Mouse (Mus musculus): Measurements from ENCODE around the gene Kcnh4. TPM values are rescaled to one million over a fixed set of nuclear protein-coding genes. Genes with fewer than 3 reads are reported as not detected.
A peak's percentile ranks its signal among the peaks of the same experiment; 100 is the strongest.

Gene Kcnh4
- polyA plus RNA-seq, 1 experiment, result 0.21 TPM

DNA sequence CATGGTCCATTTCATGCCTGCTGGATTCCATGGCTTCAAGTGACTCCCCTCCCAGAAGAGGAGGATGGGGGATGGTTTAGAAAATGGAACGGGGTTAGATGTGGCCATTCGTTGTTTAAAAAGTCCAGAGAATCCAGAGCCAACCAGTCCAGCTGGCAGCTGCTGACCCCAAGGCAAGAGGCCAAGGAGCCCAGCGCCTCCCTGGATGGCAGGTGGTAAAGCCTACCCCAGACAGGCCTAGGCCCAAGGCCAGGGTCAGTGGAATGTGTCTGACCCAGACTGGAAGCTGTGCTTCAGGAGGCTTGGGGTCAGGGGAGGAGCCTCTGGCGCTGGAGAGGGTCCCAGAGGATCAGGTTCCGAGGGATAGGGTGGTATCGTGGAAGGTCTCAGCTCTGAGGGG is 18.4 kb downstream of the Kcnh4 start:
- Histone ChIP-seq H3K9ac (ENCODE audit: low read depth, poor library complexity, severe bottlenecking) (no peak overlapping the region), H3K9me3 (replicated peaks; ENCODE audit: control insufficient read depth, insufficient read depth, low read length, poor library complexity, severe bottlenecking) (no peaks in the 10 kb centered on the region), H3K4me1 (ENCODE audit: control insufficient read depth, insufficient read depth, low read length) (no peaks in the 10 kb centered on the region), H3K27me3 (ENCODE audit: control insufficient read depth, insufficient read depth, low read length, poor library complexity, severe bottlenecking) (no peaks in the 10 kb centered on the region), H3K4me3 (ENCODE audit: low read depth, low read length) (no peak overlapping the region), H3K27ac (ENCODE audit: insufficient read depth, low read length) (no peak overlapping the region), H3K36me3 (ENCODE audit: control insufficient read depth, insufficient read depth, low read length, poor library complexity, severe bottlenecking) (no peaks in the 10 kb centered on the region)
- no peak for TF ChIP-seq CTCF (IDR thresholded peaks at IDR 0.05; ENCODE audit: low read depth, low read length)

- H3K4me3 ChIP-seq (ENCODE audit: low read depth, low read length), result peak overlapping the region; percentile 42; the same call in 1 of the 2 replicates
- no peaks in the 10 kb centered on the region for H3K27me3 ChIP-seq (ENCODE audit: control insufficient read depth, insufficient read depth, low read length, poor library complexity, severe bottlenecking)
- H3K9ac ChIP-seq (ENCODE audit: low read depth, poor library complexity, severe bottlenecking), result peak overlapping the region; percentile 22
- H3K27ac ChIP-seq (ENCODE audit: insufficient read depth, low read length), result no peak overlapping the region
- H3K36me3 ChIP-seq (ENCODE audit: control insufficient read depth, insufficient read depth, low read length, poor library complexity, severe bottlenecking), result no peaks in the 10 kb centered on the region; the same call in 1 of the 2 replicates
- no peak for TF ChIP-seq CTCF (IDR thresholded peaks at IDR 0.05; ENCODE audit: low read depth, low read length)
- no peak for TF ChIP-seq EP300 (IDR thresholded peaks at IDR 0.05; ENCODE audit: insufficient read depth, low read depth, low read length)
- TF ChIP-seq POLR2A (IDR thresholded peaks at IDR 0.05; ENCODE audit: insufficient read depth, low read length), result no peak
- H3K9me3 ChIP-seq (replicated peaks; ENCODE audit: control insufficient read depth, insufficient read depth, low read length, poor library complexity, severe bottlenecking), result no peaks in the 10 kb centered on the region
- no peaks in the 10 kb centered on the region for H3K4me1 ChIP-seq (ENCODE audit: control insufficient read depth, insufficient read depth, low read length)
Measured at GRCm38 (mm10) chr11:100738749-100739148, 21.0 kb downstream of the Kcnh4 start.

GRCm38 (mm10) chr11:100738066-100738604 is 21.6 kb downstream of the Kcnh4 start, which contains the start of gene Rab5c:
Gene Rab5c (minus strand): TSS chr11:100738215.
- H3K27me3 ChIP-seq (ENCODE audit: control insufficient read depth, insufficient read depth, low read length, poor library complexity, severe bottlenecking), result no peaks in the 10 kb centered on the region
- H3K27ac ChIP-seq (ENCODE audit: insufficient read depth, low read length), result 0 out of 2 replicates have a peak within 1 kb of the TSS, but pooled peaks have one; percentile 12
- TF ChIP-seq POLR2A (IDR thresholded peaks at IDR 0.05; ENCODE audit: insufficient read depth, low read length) (peak; percentile 83), CTCF (IDR thresholded peaks at IDR 0.05; ENCODE audit: low read depth, low read length) (no peak)
- H3K4me1 ChIP-seq (ENCODE audit: control insufficient read depth, insufficient read depth, low read length), result no peaks in the 10 kb centered on the region
- no peaks in the 10 kb centered on the region for H3K9me3 ChIP-seq (replicated peaks; ENCODE audit: control insufficient read depth, insufficient read depth, low read length, poor library complexity, severe bottlenecking)
- H3K4me3 ChIP-seq (ENCODE audit: low read depth, low read length), result peak within 1 kb of the TSS; percentile 92
- H3K36me3 ChIP-seq (ENCODE audit: control insufficient read depth, insufficient read depth, low read length, poor library complexity, severe bottlenecking), result no peaks in the 10 kb centered on the region; the same call in 1 of the 2 replicates
- H3K9ac ChIP-seq (ENCODE audit: low read depth, poor library complexity, severe bottlenecking), result peak within 1 kb of the TSS; percentile 93

GRCm38 (mm10) chr11:100737105-100737733 is 22.5 kb downstream of the Kcnh4 start:
- Histone ChIP-seq H3K27ac (ENCODE audit: insufficient read depth, low read length) (no peak overlapping the region), H3K9me3 (replicated peaks; ENCODE audit: control insufficient read depth, insufficient read depth, low read length, poor library complexity, severe bottlenecking) (no peaks in the 10 kb centered on the region), H3K4me1 (ENCODE audit: control insufficient read depth, insufficient read depth, low read length) (no peaks in the 10 kb centered on the region), H3K36me3 (ENCODE audit: control insufficient read depth, insufficient read depth, low read length, poor library complexity, severe bottlenecking) (peaks cover 2% of the 10 kb centered on the region), H3K9ac (ENCODE audit: low read depth, poor library complexity, severe bottlenecking) (peak overlapping the region; percentile 93), H3K4me3 (ENCODE audit: low read depth, low read length) (peak overlapping the region; percentile 92), H3K27me3 (ENCODE audit: control insufficient read depth, insufficient read depth, low read length, poor library complexity, severe bottlenecking) (no peaks in the 10 kb centered on the region)
- TF ChIP-seq EP300 (IDR thresholded peaks at IDR 0.05; ENCODE audit: insufficient read depth, low read depth, low read length) (no peak), CTCF (IDR thresholded peaks at IDR 0.05; ENCODE audit: low read depth, low read length) (no peak), POLR2A (IDR thresholded peaks at IDR 0.05; ENCODE audit: insufficient read depth, low read length) (no peak)

- Histone ChIP-seq H3K4me1 (ENCODE audit: control insufficient read depth, insufficient read depth, low read length) (no peaks in the 10 kb centered on the region), H3K9ac (ENCODE audit: low read depth, poor library complexity, severe bottlenecking) (peak overlapping the region; percentile 93), H3K4me3 (ENCODE audit: low read depth, low read length) (peak overlapping the region; percentile 92), H3K27me3 (ENCODE audit: control insufficient read depth, insufficient read depth, low read length, poor library complexity, severe bottlenecking) (no peaks in the 10 kb centered on the region), H3K36me3 (ENCODE audit: control insufficient read depth, insufficient read depth, low read length, poor library complexity, severe bottlenecking) (peaks cover 2% of the 10 kb centered on the region), H3K9me3 (replicated peaks; ENCODE audit: control insufficient read depth, insufficient read depth, low read length, poor library complexity, severe bottlenecking) (no peaks in the 10 kb centered on the region), H3K27ac (ENCODE audit: insufficient read depth, low read length) (no peak overlapping the region)
- TF ChIP-seq POLR2A (IDR thresholded peaks at IDR 0.05; ENCODE audit: insufficient read depth, low read length) (no peak), CTCF (IDR thresholded peaks at IDR 0.05; ENCODE audit: low read depth, low read length) (no peak), EP300 (IDR thresholded peaks at IDR 0.05; ENCODE audit: insufficient read depth, low read depth, low read length) (no peak)
Measured at GRCm38 (mm10) chr11:100736746-100737080, 23.0 kb downstream of the Kcnh4 start.

- Histone ChIP-seq H3K4me3 (ENCODE audit: low read depth, low read length) (peak overlapping the region; percentile 15; the same call in 1 of the 2 replicates), H3K36me3 (ENCODE audit: control insufficient read depth, insufficient read depth, low read length, poor library complexity, severe bottlenecking) (peaks cover 2% of the 10 kb centered on the region), H3K4me1 (ENCODE audit: control insufficient read depth, insufficient read depth, low read length) (no peaks in the 10 kb centered on the region), H3K27ac (ENCODE audit: insufficient read depth, low read length) (0 out of 2 replicates have a peak overlapping the region, but pooled peaks have one; percentile 1), H3K9ac (ENCODE audit: low read depth, poor library complexity, severe bottlenecking) (peak overlapping the region; percentile 36), H3K9me3 (replicated peaks; ENCODE audit: control insufficient read depth, insufficient read depth, low read length, poor library complexity, severe bottlenecking) (no peaks in the 10 kb centered on the region), H3K27me3 (ENCODE audit: control insufficient read depth, insufficient read depth, low read length, poor library complexity, severe bottlenecking) (no peaks in the 10 kb centered on the region)
- TF ChIP-seq EP300 (IDR thresholded peaks at IDR 0.05; ENCODE audit: insufficient read depth, low read depth, low read length) (no peak), CTCF (IDR thresholded peaks at IDR 0.05; ENCODE audit: low read depth, low read length) (no peak), POLR2A (IDR thresholded peaks at IDR 0.05; ENCODE audit: insufficient read depth, low read length) (no peak)
Measured at GRCm38 (mm10) chr11:100735954-100736745, 23.6 kb downstream of the Kcnh4 start.

All from ES-Bruce4 (cell line).